Mouse (Mus musculus) intestine, embryonic 14.5 days (tissue): ENCODE measurements around the gene Myh6. TPM values are rescaled to one million over a fixed set of nuclear protein-coding genes. Genes with fewer than 3 reads are reported as not detected.
"Not testable (repeated sequence)": the region's sequence is repeated elsewhere in the genome, so short reads cannot be mapped to it uniquely, and the experiment has no call there.

Source experiments
- ATAC-seq: fragments of 200-750 bp; cut with Nextera tagmentation; replicated peaks from 2 replicates; pipeline ENCODE4 v1.8.0; 2017; ENCODE audit warnings: low read depth, moderate number of reproducible peaks, moderate TSS enrichment, moderate library complexity; ENCODE audit not compliant: low FRiP score, low TSS enrichment
- DNase-seq: peaks from one replicate; pipeline ENCODE4 v3.0.0-alpha.2; 2018; ENCODE audit warnings: low spot score
- H3K27ac ChIP-seq: fragments of 300-500 bp; sonication (generic); 2 replicates; pipeline ENCODE4 v1.5.1; 2014; ENCODE audit warnings: low read depth, mild to moderate bottlenecking, control low read depth
- H3K27me3 ChIP-seq: fragments of 300-500 bp; sonication (generic); replicated peaks from 2 replicates; pipeline ENCODE4 v1.6.1; 2014; ENCODE audit warnings: low read length, control low read depth; ENCODE audit not compliant: control insufficient read depth, insufficient read depth
- H3K36me3 ChIP-seq: fragments of 300-500 bp; sonication (generic); 2 replicates; pipeline ENCODE4 v1.6.1; 2014; ENCODE audit warnings: low read length, control low read depth; ENCODE audit not compliant: control insufficient read depth, insufficient read depth
- H3K4me1 ChIP-seq: fragments of 300-500 bp; sonication (generic); replicated peaks from 2 replicates; pipeline ENCODE4 v1.6.1; 2014; ENCODE audit warnings: low read length, control low read depth, mixed read lengths; ENCODE audit not compliant: control insufficient read depth, insufficient read depth
- H3K4me2 ChIP-seq: fragments of 300-500 bp; sonication (generic); 2 replicates; pipeline ENCODE4 v1.6.1; 2014; ENCODE audit warnings: low read length
- H3K4me3 ChIP-seq: fragments of 300-500 bp; sonication (generic); 2 replicates; pipeline ENCODE4 v1.5.1; 2014; ENCODE audit warnings: low read depth, low read length, control low read depth, mixed read lengths
- H3K9ac ChIP-seq: fragments of 300-500 bp; sonication (generic); 2 replicates; pipeline ENCODE4 v1.6.1; 2014; ENCODE audit warnings: mild to moderate bottlenecking, low read length
- H3K9me3 ChIP-seq: fragments of 300-500 bp; sonication (generic); 2 replicates; pipeline ENCODE4 v1.6.1; 2016; ENCODE audit warnings: low read length, control low read depth; ENCODE audit not compliant: control insufficient read depth
- WGBS: fragments of 180-500 bp; shearing (Covaris S2); extraction: QIAGEN DNeasy Blood & Tissue Kit; methylation state at CpG from one replicate; pipeline ENCODE4 v1.1.7; 2014; 5-methylcytosine and 5-hydroxymethylcytosine counted together
- polyA plus RNA-seq: library from polyadenylated mRNA; unstranded; fragments of >200 nt; fragmentation: Nextera tagmentation; extraction: Ambion mirVana; gene quantifications from 2 replicates; pipeline ENCODE4 v1.2.1, GENCODE M21; 2014

Myh6 gene
- polyA plus RNA-seq, 1 experiment from 2014 or later, result 0.22 TPM

DNA sequence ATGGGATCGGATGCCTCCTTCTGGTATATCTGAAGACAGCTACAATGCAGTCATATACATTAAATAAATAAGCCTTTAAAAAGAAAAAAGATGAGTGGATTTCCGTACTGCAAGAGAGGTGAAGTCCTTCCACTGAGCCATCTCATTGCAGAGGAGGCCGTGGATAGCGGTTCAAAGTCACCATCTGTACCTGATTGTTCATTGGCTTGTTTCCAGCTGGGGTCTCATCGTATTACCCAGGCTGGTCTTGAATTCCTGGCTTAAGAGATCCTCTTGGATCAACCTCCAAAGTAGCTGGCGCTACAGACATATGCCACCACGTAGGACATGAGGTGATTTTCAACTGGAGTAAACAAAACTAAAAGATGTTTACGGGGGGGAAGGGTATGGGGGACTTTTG is 39.2 kb upstream of the Myh6 start:
- Histone ChIP-seq H3K4me2 (no peak overlapping the region), H3K9ac (no peak overlapping the region), H3K27ac (no peak overlapping the region), H3K27me3 (no peaks in the 10 kb centered on the region), H3K4me1 (no peaks in the 10 kb centered on the region), H3K4me3 (no peak overlapping the region), H3K36me3 (no peaks in the 10 kb centered on the region), H3K9me3 (no peaks in the 10 kb centered on the region)
- ATAC-seq (no peak), DNase-seq (no peak)
- WGBS, result 81% methylated on average over 8 of the region's 8 CpGs

GRCm38 (mm10) chr14:55005506-55005905 is 38.8 kb upstream of the Myh6 start:
- Histone ChIP-seq H3K4me1 (no peaks in the 10 kb centered on the region), H3K4me3 (no peak overlapping the region), H3K36me3 (no peaks in the 10 kb centered on the region), H3K9me3 (no peaks in the 10 kb centered on the region), H3K27ac (no peak overlapping the region), H3K9ac (no peak overlapping the region), H3K27me3 (no peaks in the 10 kb centered on the region), H3K4me2 (no peak overlapping the region)
- ATAC-seq, result no peak
- no peak for DNase-seq
- WGBS, result 66% methylated on average over 2 of the region's 2 CpGs

GRCm38 (mm10) chr14:55003878-55004855 is 37.4 kb upstream of the Myh6 start:
- H3K27me3 ChIP-seq, result no peaks in the 10 kb centered on the region
- DNase-seq (no peak), ATAC-seq (no peak)
- H3K4me2 ChIP-seq, result no peak overlapping the region
- no peaks in the 10 kb centered on the region for H3K4me1 ChIP-seq
- WGBS, result 71% methylated on average over 18 of the region's 18 CpGs
- H3K36me3 ChIP-seq, result no peaks in the 10 kb centered on the region
- no peak overlapping the region for H3K27ac ChIP-seq
- no peak overlapping the region for H3K9ac ChIP-seq
- H3K4me3 ChIP-seq, result no peak overlapping the region
- no peaks in the 10 kb centered on the region for H3K9me3 ChIP-seq

GRCm38 (mm10) chr14:55002687-55003120 is 36.0 kb upstream of the Myh6 start:
- ATAC-seq (no peak), DNase-seq (no peak)
- no peaks in the 10 kb centered on the region for H3K36me3 ChIP-seq
- H3K4me2 ChIP-seq, result no peak overlapping the region
- H3K9me3 ChIP-seq, result no peaks in the 10 kb centered on the region
- WGBS, result 55% methylated on average over 7 of the region's 7 CpGs
- H3K4me3 ChIP-seq, result no peak overlapping the region
- H3K4me1 ChIP-seq, result no peaks in the 10 kb centered on the region
- no peaks in the 10 kb centered on the region for H3K27me3 ChIP-seq
- no peak overlapping the region for H3K27ac ChIP-seq
- H3K9ac ChIP-seq, result no peak overlapping the region

- no peak overlapping the region for H3K9ac ChIP-seq
- no peak overlapping the region for H3K4me2 ChIP-seq
- H3K36me3 ChIP-seq, result no peaks in the 10 kb centered on the region
- no peaks in the 10 kb centered on the region for H3K9me3 ChIP-seq
- ATAC-seq (no peak), DNase-seq (no peak)
- 42% methylated on average over 12 of the region's 12 CpGs for WGBS
- no peaks in the 10 kb centered on the region for H3K27me3 ChIP-seq
- H3K4me3 ChIP-seq, result no peak overlapping the region
- H3K4me1 ChIP-seq, result no peaks in the 10 kb centered on the region
- H3K27ac ChIP-seq, result no peak overlapping the region
These were observed 35.4 kb upstream of the Myh6 start for GRCm38 (mm10) chr14:55001938-55002686.

GRCm38 (mm10) chr14:55001446-55001845 is 34.7 kb upstream of the Myh6 start:
- H3K9me3 ChIP-seq, result no peaks in the 10 kb centered on the region
- ATAC-seq, result no peak
- no peaks in the 10 kb centered on the region for H3K4me1 ChIP-seq
- 94% methylated on average over 2 of the region's 2 CpGs for WGBS
- no peak overlapping the region for H3K9ac ChIP-seq
- H3K4me2 ChIP-seq, result no peak overlapping the region
- DNase-seq, result no peak
- H3K36me3 ChIP-seq, result no peaks in the 10 kb centered on the region
- H3K27ac ChIP-seq, result no peak overlapping the region
- no peaks in the 10 kb centered on the region for H3K27me3 ChIP-seq
- H3K4me3 ChIP-seq, result no peak overlapping the region

- H3K27ac ChIP-seq, result no peak overlapping the region
- no peak overlapping the region for H3K4me3 ChIP-seq
- DNase-seq, result no peak
- no peaks in the 10 kb centered on the region for H3K36me3 ChIP-seq
- H3K9ac ChIP-seq, result no peak overlapping the region
- no peaks in the 10 kb centered on the region for H3K27me3 ChIP-seq
- H3K9me3 ChIP-seq, result no peaks in the 10 kb centered on the region
- no peak for ATAC-seq
- no peak overlapping the region for H3K4me2 ChIP-seq
- 0 out of 2 replicates have a peak, but pooled peaks cover under 1% of the 10 kb centered on the region for H3K4me1 ChIP-seq
- 78% methylated on average over 6 of the region's 6 CpGs for WGBS
These were observed 34.1 kb upstream of the Myh6 start for GRCm38 (mm10) chr14:55000814-55001213.

- not testable (repeated sequence) for H3K4me1 ChIP-seq, ATAC-seq, H3K36me3 ChIP-seq, H3K9me3 ChIP-seq, H3K9ac ChIP-seq, H3K27me3 ChIP-seq, H3K4me3 ChIP-seq, H3K4me2 ChIP-seq, DNase-seq, H3K27ac ChIP-seq
- 79% methylated on average over 5 of the region's 5 CpGs for WGBS
These were observed 33.1 kb upstream of the Myh6 start for GRCm38 (mm10) chr14:54999868-55000267.
